Mouse (Mus musculus): ENCODE results near the gene Zbtb39. TPM values are rescaled to one million over a fixed set of nuclear protein-coding genes. Genes with fewer than 3 reads are reported as not detected.
A peak's percentile ranks its signal among the peaks of the same experiment; 100 is the strongest.

Zbtb39 gene
- total and polyA plus RNA-seq, 2 experiments: 4.1 to 5.9 TPM

GRCm38 (mm10) chr10:127737552-127737951 is 1.8 kb upstream of the Zbtb39 start:
- H3K4me1 ChIP-seq (ENCODE audit: control insufficient read depth, insufficient read depth, low read length): peaks cover 18% of the 10 kb centered on the region
- no peak for DNase-seq (ENCODE audit: extremely low read depth, low read depth, low spot score)
- peaks cover 20% of the 10 kb centered on the region for H3K79me2 ChIP-seq (ENCODE audit: control insufficient read depth, insufficient read depth, low read length)
- no peak overlapping the region for H3K4me3 ChIP-seq (ENCODE audit: insufficient read depth, low read depth, low read length)
- peaks cover 7% of the 10 kb centered on the region; the same call in 1 of the 2 replicates for H3K36me3 ChIP-seq (ENCODE audit: control insufficient read depth, insufficient read depth, low read length)
- no peak for TF ChIP-seq POLR2A (IDR thresholded peaks at IDR 0.05; ENCODE audit: extremely low read depth, insufficient read depth, low read length)
- TF ChIP-seq CTCF (IDR thresholded peaks at IDR 0.05; ENCODE audit: low read depth, low read length): no peak
- peak overlapping the region; percentile 41 for H3K27ac ChIP-seq (replicated peaks; ENCODE audit: insufficient read depth, low read depth, low read length)
- 0 out of 2 replicates have a peak overlapping the region, but pooled peaks have one; percentile 1 for H3K9ac ChIP-seq (ENCODE audit: low read depth, low read length)
- H3K27me3 ChIP-seq (ENCODE audit: control insufficient read depth, insufficient read depth, low read length): no peaks in the 10 kb centered on the region
- WGBS: 29% methylated on average over 2 of the region's 2 CpGs

- H3K4me3 ChIP-seq (ENCODE audit: insufficient read depth, low read depth, low read length): no peak overlapping the region
- peaks cover 28% of the 10 kb centered on the region for H3K79me2 ChIP-seq (ENCODE audit: control insufficient read depth, insufficient read depth, low read length)
- 6% methylated on average over 13 of the region's 13 CpGs for WGBS
- peak overlapping the region; percentile 32 for H3K9ac ChIP-seq (ENCODE audit: low read depth, low read length)
- TF ChIP-seq CTCF (IDR thresholded peaks at IDR 0.05; ENCODE audit: low read depth, low read length) (peak; percentile 54), POLR2A (IDR thresholded peaks at IDR 0.05; ENCODE audit: extremely low read depth, insufficient read depth, low read length) (0 out of 2 replicates have a peak, but pooled peaks have one; percentile 23)
- peaks cover 11% of the 10 kb centered on the region for H3K36me3 ChIP-seq (ENCODE audit: control insufficient read depth, insufficient read depth, low read length)
- H3K4me1 ChIP-seq (ENCODE audit: control insufficient read depth, insufficient read depth, low read length): peaks cover 18% of the 10 kb centered on the region
- DNase-seq (ENCODE audit: extremely low read depth, low read depth, low spot score): peak; percentile 99
- peak overlapping the region; percentile 98 for H3K27ac ChIP-seq (replicated peaks; ENCODE audit: insufficient read depth, low read depth, low read length)
- H3K27me3 ChIP-seq (ENCODE audit: control insufficient read depth, insufficient read depth, low read length): no peaks in the 10 kb centered on the region
Observed at GRCm38 (mm10) chr10:127738151-127738882, 1.0 kb upstream of the Zbtb39 start.

- H3K27me3 ChIP-seq (ENCODE audit: control insufficient read depth, insufficient read depth, low read length): no peaks in the 10 kb centered on the region
- no peak for TF ChIP-seq CTCF (IDR thresholded peaks at IDR 0.05; ENCODE audit: low read depth, low read length)
- TF ChIP-seq POLR2A (IDR thresholded peaks at IDR 0.05; ENCODE audit: extremely low read depth, insufficient read depth, low read length): no peak
- peak overlapping the region; percentile 88 for H3K27ac ChIP-seq (replicated peaks; ENCODE audit: insufficient read depth, low read depth, low read length)
- DNase-seq (ENCODE audit: extremely low read depth, low read depth, low spot score): no peak
- H3K79me2 ChIP-seq (ENCODE audit: control insufficient read depth, insufficient read depth, low read length): peaks cover 38% of the 10 kb centered on the region
- H3K4me3 ChIP-seq (ENCODE audit: insufficient read depth, low read depth, low read length): peak overlapping the region; percentile 96
- H3K4me1 ChIP-seq (ENCODE audit: control insufficient read depth, insufficient read depth, low read length): peaks cover 27% of the 10 kb centered on the region
- peak overlapping the region; percentile 100 for H3K9ac ChIP-seq (ENCODE audit: low read depth, low read length)
- peaks cover 23% of the 10 kb centered on the region for H3K36me3 ChIP-seq (ENCODE audit: control insufficient read depth, insufficient read depth, low read length)
- under 1% methylated on average over 47 of the region's 55 CpGs for WGBS
Observed at GRCm38 (mm10) chr10:127739661-127740161, 373 bp downstream of the Zbtb39 start.

GRCm38 (mm10) chr10:127744661-127745060 is 5.3 kb downstream of the Zbtb39 start:
- peaks cover 28% of the 10 kb centered on the region for H3K36me3 ChIP-seq (ENCODE audit: control insufficient read depth, insufficient read depth, low read length)
- TF ChIP-seq CTCF (IDR thresholded peaks at IDR 0.05; ENCODE audit: low read depth, low read length): peak; percentile 75
- no peak for TF ChIP-seq POLR2A (IDR thresholded peaks at IDR 0.05; ENCODE audit: extremely low read depth, insufficient read depth, low read length)
- DNase-seq (ENCODE audit: extremely low read depth, low read depth, low spot score): peak; percentile 77
- peak overlapping the region; percentile 73 for H3K27ac ChIP-seq (replicated peaks; ENCODE audit: insufficient read depth, low read depth, low read length)
- no peaks in the 10 kb centered on the region for H3K27me3 ChIP-seq (ENCODE audit: control insufficient read depth, insufficient read depth, low read length)
- peaks cover 41% of the 10 kb centered on the region for H3K79me2 ChIP-seq (ENCODE audit: control insufficient read depth, insufficient read depth, low read length)
- 45% methylated on average over 5 of the region's 5 CpGs for WGBS
- H3K4me3 ChIP-seq (ENCODE audit: insufficient read depth, low read depth, low read length): no peak overlapping the region
- peaks cover 33% of the 10 kb centered on the region for H3K4me1 ChIP-seq (ENCODE audit: control insufficient read depth, insufficient read depth, low read length)
- no peak overlapping the region for H3K9ac ChIP-seq (ENCODE audit: low read depth, low read length)

- H3K4me3 ChIP-seq (ENCODE audit: insufficient read depth, low read depth, low read length): no peak overlapping the region
- TF ChIP-seq CTCF (IDR thresholded peaks at IDR 0.05; ENCODE audit: low read depth, low read length) (no peak), POLR2A (IDR thresholded peaks at IDR 0.05; ENCODE audit: extremely low read depth, insufficient read depth, low read length) (no peak)
- H3K27ac ChIP-seq (replicated peaks; ENCODE audit: insufficient read depth, low read depth, low read length): peak overlapping the region; percentile 87
- DNase-seq (ENCODE audit: extremely low read depth, low read depth, low spot score): peak; percentile 80
- no peaks in the 10 kb centered on the region for H3K27me3 ChIP-seq (ENCODE audit: control insufficient read depth, insufficient read depth, low read length)
- WGBS: 10% methylated on average over 5 of the region's 5 CpGs
- H3K9ac ChIP-seq (ENCODE audit: low read depth, low read length): peak overlapping the region; percentile 13; the same call in 1 of the 2 replicates
- peaks cover 38% of the 10 kb centered on the region for H3K79me2 ChIP-seq (ENCODE audit: control insufficient read depth, insufficient read depth, low read length)
- H3K36me3 ChIP-seq (ENCODE audit: control insufficient read depth, insufficient read depth, low read length): peaks cover 28% of the 10 kb centered on the region
- peaks cover 38% of the 10 kb centered on the region for H3K4me1 ChIP-seq (ENCODE audit: control insufficient read depth, insufficient read depth, low read length)
Observed at GRCm38 (mm10) chr10:127745886-127746285, 6.5 kb downstream of the Zbtb39 start.

All from liver, adult 2 months (tissue).